ENCODE assay signal across 14 mouse cellular contexts in the genomic region with DNA sequence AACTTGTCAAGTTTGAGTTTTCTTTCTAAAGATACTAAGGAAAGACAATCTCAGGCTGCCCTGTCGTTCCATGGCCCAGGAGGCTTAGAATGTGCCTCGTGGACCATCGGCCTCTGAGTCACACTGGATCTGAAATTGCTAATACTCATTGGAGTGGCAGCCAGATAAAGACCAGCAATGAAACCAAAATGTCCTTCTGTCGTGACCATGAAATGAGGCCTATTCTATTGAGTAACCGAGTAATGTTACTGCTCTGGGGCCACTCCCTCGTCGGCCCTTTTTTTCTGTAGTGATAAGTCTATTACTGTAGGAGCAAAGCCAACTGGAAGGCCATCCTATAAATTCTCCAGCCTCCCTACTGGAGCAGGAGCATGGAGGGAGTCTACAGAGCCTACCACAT.
"Had no signal": no experiment of that assay in that cellular context is flagged by ENCODE, and none has a peak within 500 bp of the region (broad histone marks: within the 10 kb centered on the region; RNA-seq: fewer than 3 reads in every experiment).

No protein-coding gene starts in this region.

- H3K4me3 ChIP-seq: left cerebral cortex, adult 2 months; limb, embryonic 15.5 days; liver, embryonic 12.5 days; midbrain, embryonic 10.5 days; myocyte; neural tube, embryonic 15.5 days had no signal

- H3K9ac ChIP-seq: limb, embryonic 15.5 days; liver, embryonic 12.5 days; neural tube, embryonic 15.5 days had no signal

- H3K9me3 ChIP-seq: limb, embryonic 15.5 days; liver, embryonic 12.5 days; midbrain, embryonic 10.5 days; neural tube, embryonic 15.5 days had no signal

- H3K4me1 ChIP-seq: limb, embryonic 15.5 days; liver, embryonic 12.5 days; midbrain, embryonic 10.5 days; neural tube, embryonic 15.5 days had no signal

- H3K4me2 ChIP-seq: limb, embryonic 15.5 days; liver, embryonic 12.5 days; neural tube, embryonic 15.5 days had no signal

- ATAC-seq: liver, embryonic 12.5 days had no signal

- H3K36me3 ChIP-seq: limb, embryonic 15.5 days; liver, embryonic 12.5 days; midbrain, embryonic 10.5 days; neural tube, embryonic 15.5 days had no signal

- DNase-seq: kidney, adult 8-10 months; kidney, postnatal 36 days; lung, postnatal 36 days; midbrain, embryonic 14.5 days; right cerebral cortex, adult 18-20 months; right cerebral cortex, postnatal 25 days; thymus, postnatal 4 days had no signal

- H3K27me3 ChIP-seq: limb, embryonic 15.5 days; liver, embryonic 12.5 days; neural tube, embryonic 15.5 days had no signal

- H3K27ac ChIP-seq: left cerebral cortex, adult 2 months; limb, embryonic 15.5 days; liver, embryonic 12.5 days; midbrain, embryonic 10.5 days; neural tube, embryonic 15.5 days; stomach, postnatal 0 days had no signal
